Mouse (Mus musculus) adrenal gland, postnatal 0 days (tissue): Measurements from ENCODE around the gene Vps26c. TPM values are rescaled to one million over a fixed set of nuclear protein-coding genes. Genes with fewer than 3 reads are reported as not detected.

Source experiments
- polyA plus RNA-seq: library from polyadenylated mRNA; unstranded; fragments of >200 nt; fragmentation: Nextera tagmentation; extraction: Ambion mirVana; gene quantifications from 2 replicates; pipeline ENCODE4 v1.2.1, GENCODE M21; 2015

Vps26c gene
- polyA plus RNA-seq: 50.5 and 58.1 TPM in 2 replicates

GRCm38 (mm10) chr16:94526344-94527151, at the start of gene Vps26c:
Vps26c (minus strand) TSS chr16:94526830.

DNA sequence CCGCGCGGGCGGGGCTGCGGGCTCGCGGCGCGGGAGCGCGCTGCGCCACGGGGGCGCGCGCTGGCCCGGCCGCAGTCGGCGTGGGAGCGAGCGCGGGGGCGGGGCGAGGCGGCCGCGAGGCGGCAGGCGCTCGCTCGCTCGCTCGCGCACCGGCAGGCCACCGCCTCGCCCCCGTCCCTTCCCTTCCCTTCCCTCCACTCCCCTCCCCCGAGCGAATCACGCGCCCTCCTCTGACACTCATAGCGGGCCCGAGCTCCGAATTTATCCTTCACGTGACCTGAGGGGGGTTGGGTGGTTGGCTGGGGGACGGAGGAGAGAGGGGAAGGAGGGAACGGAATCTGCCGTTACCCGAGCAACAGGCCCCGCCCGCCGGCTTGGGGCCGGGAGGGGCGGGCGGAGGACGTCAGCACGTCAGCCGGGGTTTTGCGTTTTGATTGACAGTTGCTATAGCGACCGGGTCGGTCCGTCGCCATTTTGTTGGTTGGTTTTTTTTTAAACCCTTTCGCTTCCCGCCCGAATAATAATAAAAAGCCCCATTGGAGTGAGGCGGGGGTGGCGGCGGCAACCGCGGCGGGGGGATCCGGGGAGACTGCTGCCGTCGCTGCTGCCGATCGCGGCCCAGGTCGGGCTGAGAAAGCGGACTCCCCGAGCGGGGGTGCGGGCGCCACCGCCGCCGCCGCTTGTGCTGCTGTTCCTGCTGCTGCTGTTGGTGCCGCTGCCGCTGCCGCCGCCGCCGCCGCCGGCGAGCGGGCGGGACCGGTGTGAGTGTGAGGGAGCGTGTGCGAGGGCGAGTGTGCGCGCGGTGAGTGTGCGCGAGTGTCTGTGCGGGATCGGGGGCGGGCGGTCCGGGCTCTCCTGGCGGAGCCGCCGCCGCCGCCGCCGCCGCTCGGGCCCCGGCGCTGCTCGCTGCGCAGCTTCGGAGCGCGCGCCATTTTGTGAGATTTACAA, 42.9 kb upstream of the Vps26c start, which contains the start of gene Dyrk1a:
Gene Dyrk1a (plus strand): TSS at position 782 of the 948 bp plus-strand sequence.

Other genes starting within 250 kb of the Vps26c start
- gene Hlcs, start 213.3 kb downstream of the Vps26c start, polyA plus RNA-seq: 5.1 and 8.6 TPM in 2 replicates
- gene Ripply3, start 198.4 kb downstream of the Vps26c start, polyA plus RNA-seq: 4.7 and 5.0 TPM in 2 replicates
- gene Ttc3, start 156.2 kb downstream of the Vps26c start, polyA plus RNA-seq: 128 and 175 TPM in 2 replicates
- 358 and 476 TPM in 2 replicates for gene Pigp, start 155.0 kb downstream of the Vps26c start, polyA plus RNA-seq
- 5.0 and 6.8 TPM in 2 replicates for gene Dyrk1a, start 43.2 kb upstream of the Vps26c start, polyA plus RNA-seq